Mouse (Mus musculus): ENCODE data around the gene Tmem230. TPM values are rescaled to one million over a fixed set of nuclear protein-coding genes. Genes with fewer than 3 reads are reported as not detected.
"Not testable (repeated sequence)": the region's sequence is repeated elsewhere in the genome, so short reads cannot be mapped to it uniquely, and the experiment has no call there.

Gene Tmem230
- polyA plus RNA-seq, 1 experiment = 34.9 TPM

DNA sequence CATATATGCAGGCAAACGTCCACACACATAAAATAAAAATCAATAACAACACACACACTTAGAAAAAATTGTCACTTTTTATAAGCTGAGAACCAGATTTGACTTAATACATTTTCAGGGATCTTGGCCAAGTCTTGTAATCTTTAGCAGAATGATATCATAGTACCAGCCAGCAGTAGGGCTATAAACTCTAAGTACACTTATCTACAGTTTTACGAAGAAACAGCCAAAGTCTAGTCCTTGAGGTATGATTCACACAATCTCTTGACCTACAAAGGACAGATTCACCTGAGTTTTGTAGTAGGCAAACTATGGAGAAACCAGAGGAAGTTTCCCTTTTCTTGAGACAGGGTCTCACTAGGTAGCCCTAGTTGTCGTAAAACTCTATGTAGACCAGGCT lies 8.2 kb downstream of the Tmem230 start:
- WGBS = 42% methylated on average over 3 of the region's 3 CpGs
- DNase-seq (ENCODE audit: low read depth, low spot score) = not testable (repeated sequence)

DNA sequence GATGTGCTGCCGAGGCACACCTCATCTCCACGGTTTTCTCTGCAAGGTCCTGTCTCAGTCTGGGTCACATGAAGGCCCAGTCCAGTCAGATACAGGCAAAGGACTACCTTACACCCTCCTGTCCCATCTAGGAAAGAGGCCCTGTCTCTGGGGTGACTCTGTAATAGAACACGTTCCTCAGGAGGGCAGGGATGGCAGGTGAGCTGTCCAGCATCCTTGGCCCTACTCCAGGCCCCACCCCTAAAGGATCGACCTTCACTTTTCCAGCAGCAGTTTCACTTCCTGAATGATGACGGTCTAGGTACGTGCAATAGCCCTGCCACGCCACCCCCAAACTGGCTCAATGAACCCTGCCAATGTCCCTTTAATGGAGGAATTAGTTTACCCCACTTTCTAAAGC lies 11.6 kb downstream of the Tmem230 start:
- 27% methylated on average over 7 of the region's 7 CpGs for WGBS
- DNase-seq (ENCODE audit: low read depth, low spot score) = no peak

DNA sequence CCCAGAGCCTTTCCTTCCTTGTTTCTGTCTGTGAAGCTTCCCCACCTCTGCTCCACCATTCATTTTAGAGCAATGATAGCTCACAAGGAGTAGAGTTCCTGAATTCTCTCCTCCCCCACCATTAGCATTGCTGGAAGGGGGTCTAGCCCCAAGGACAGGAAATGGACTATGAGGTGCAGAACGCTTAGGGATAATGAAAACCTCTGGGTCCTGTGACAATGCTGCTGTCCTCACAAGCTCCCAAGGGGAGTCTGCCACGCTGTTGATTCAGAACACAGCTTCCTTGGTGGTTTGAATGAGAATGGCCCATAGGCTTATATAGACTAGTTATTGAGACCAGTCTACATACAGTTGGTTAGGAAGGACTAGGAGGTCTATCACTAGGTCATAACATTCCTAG lies 12.3 kb downstream of the Tmem230 start:
- no peak for DNase-seq (ENCODE audit: low read depth, low spot score)
- 65% methylated on average over 2 of the region's 2 CpGs for WGBS

DNA sequence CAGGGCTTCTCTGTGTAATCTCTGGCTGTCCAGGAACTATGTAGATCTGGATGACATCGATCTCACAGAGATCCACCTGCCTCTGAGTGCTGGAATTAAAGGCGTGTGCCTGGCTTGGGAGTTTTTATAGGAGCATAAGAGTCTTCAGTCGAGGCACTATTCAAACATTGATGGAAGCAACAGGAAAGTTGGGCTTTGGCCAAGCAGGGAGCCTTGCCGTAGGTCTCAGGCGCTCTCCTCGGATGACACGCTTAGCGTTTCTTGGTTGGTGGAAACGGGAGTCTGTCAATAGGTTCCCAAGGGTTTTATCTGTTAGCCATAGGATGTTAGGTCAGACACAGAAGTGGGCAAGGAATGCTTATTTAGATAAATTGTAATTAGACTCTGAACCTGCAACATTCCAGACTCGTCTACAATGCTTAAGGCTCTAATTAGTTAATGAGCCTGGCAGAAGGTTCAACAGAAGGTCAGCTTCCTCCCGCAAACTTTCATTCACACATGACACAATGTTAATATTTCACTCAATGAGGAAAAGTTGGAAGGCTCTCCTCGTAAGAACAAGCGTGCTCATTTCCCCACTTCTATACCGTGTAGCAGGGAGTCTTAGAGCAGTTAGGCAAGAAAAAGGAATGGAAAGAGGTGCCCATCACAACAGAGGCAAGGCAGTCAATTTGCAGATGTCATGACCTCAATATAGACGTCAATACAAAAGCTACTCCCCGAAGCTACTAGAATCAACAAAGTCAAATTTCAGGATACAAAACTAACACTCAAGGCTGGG lies 13.4 kb downstream of the Tmem230 start:
- DNase-seq (ENCODE audit: low read depth, low spot score) = no peak
- 23% methylated on average over 16 of the region's 16 CpGs for WGBS

DNA sequence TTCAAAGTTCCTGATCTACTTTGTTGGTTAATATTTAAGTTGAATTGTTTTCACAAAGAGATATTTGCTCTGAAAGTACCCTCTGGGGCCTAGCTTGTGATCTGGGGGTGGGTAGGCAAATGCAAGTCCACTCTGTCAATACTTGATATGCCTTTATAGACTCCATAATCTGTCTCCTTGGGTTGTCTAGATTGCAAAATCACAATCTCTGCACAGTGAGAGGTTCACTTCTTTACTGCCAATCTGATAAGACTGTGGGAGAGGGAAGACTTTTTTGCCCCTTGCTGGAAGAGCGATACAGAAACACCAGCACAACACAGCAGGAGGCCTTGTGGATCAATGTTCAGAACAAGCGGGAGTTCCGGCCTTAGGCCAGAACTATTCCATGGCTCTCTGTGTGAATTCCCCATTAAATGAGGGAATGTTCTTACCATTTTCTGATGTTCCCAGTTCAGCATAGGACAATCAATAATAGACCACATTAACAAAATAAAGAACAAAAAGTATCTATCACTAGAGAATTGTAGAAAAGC lies 15.1 kb downstream of the Tmem230 start:
- no peak for DNase-seq (ENCODE audit: low read depth, low spot score)
- 86% methylated on average over 3 of the region's 3 CpGs for WGBS

DNA sequence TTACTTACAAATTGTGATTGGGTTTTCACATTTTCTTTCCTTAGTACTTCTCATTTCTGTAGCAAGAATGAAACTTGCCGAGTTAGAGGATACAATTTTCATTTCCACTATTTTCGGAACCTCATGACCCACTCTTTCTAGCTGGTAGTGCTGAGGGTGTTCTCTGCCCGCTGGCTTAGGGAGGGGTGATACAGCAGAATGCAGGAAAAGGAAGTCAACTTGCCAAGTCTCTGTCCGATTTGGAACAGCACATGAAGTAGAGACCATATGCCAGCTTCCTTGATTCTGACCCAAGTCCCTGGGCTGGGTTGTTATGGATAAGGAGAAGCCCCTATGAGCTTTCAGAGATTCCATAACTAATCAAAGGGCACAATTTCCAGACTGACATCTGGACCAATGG lies 23.2 kb downstream of the Tmem230 start:
- WGBS = 83% methylated on average over 4 of the region's 4 CpGs
- no peak for DNase-seq (ENCODE audit: low read depth, low spot score)

DNA sequence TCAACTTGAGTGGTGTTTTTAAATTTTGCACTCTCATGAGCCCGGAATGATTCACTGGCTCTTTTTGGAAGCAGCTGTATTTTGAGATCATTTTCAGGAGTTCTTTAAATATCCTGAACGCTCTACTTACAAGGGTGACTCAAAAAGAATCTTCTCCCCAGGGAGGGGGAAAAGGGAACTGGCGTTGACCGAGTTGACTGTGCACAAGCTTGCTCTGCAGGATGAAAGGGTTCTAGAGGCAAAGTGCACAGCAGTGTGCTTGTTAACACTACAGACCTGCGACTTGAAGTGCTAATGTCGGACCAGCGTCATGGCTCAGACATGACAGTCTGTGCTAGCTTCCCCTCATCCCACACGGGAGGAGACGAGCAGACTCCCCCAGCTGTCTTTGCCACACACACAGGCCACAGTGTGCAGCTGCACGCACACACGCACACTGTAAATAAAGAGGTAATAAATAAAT lies 26.0 kb downstream of the Tmem230 start:
- WGBS = 66% methylated on average over 11 of the region's 11 CpGs
- no peak for DNase-seq (ENCODE audit: low read depth, low spot score)

DNA sequence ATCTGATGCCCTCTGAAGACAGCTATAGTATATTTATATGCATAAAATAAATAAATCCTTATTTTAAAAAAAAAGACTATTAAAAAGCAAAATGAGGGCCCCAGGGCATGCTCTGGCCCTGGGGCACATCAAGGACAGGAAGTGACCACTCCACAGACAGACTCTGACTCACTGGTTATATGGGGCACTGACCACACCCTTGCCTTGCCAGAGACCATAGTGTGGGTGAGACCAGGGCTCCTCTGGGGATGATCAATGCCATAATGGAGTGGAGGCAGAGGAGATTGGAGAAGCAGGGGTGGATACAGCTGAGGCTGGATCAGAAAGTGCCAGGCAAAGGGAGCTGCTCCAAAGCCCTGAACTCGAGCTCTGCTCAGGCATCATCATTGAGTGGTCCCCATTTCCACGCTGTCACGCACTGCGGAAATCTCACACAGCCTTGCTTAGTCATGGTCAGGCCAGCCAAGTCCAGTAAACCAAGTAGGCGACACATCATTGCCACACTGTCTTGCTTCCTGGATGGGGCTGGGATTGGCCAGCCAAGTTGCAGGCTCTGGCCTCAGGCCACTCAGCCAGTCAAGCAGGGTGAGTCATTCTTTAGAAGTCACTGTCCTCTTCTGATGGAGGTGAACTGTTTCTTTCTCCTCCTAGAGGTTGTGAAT lies 35.5 kb downstream of the Tmem230 start:
- DNase-seq (ENCODE audit: low read depth, low spot score) = no peak

DNA sequence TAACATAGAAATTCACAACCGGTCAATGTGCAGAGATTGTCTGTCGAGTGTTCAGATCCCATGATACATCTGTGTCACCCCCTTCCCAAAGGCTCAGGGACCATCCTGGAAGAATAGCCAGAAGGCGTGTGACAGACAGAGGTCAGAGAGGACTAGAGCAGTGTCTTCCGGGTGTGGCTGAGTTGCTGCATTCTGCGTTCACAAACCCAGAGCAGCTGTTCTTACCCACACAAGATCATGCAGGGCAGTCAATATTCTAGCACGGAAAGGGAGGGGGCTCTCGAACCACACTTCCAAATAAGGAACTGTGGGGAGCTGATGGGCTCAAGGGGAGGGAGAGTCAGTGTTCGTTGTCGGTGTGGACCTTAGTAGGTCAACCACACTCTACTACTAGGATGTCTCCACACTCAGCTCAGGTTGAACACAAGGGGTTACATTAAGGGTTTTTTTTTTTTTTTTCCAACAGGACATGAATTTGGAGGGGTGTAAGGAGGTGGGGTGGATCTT lies 36.7 kb downstream of the Tmem230 start:
- DNase-seq (ENCODE audit: low read depth, low spot score) = no peak
- WGBS = 75% methylated on average over 9 of the region's 9 CpGs

More for the DNA sequence above, 35.5 kb downstream of the Tmem230 start:
- WGBS = 49% methylated on average over 5 of the region's 5 CpGs

DNA sequence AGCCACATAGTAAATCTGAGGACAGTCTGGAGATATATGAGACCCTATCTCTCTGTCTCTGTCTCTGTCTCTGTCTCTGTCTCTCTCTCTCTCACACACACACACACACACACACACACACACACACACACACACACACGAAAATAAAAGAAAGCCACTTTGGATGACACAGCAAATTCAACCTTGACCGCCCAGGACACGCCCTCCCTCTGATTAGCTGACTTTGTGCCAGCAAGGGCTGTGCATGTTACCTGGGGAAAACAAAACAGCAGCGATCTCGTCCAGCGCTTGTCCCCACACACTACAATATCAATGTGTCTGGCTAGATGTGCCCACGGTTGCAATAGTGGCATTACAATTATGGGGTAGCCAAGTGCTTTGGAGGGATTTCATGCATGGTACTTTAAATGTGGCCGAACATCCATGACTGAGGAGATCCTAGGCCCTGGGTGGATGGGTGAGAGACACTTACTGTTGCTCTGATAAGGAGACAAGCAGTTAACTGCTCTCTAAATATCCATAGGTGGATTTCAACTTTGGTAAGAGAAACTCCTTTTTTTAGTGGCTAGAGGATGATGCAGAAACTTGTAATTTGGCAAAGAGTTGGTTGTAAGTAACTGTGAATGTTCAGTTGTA lies 39.2 kb downstream of the Tmem230 start:
- 42% methylated on average over 8 of the region's 8 CpGs for WGBS
- DNase-seq (ENCODE audit: low read depth, low spot score) = no peak

DNA sequence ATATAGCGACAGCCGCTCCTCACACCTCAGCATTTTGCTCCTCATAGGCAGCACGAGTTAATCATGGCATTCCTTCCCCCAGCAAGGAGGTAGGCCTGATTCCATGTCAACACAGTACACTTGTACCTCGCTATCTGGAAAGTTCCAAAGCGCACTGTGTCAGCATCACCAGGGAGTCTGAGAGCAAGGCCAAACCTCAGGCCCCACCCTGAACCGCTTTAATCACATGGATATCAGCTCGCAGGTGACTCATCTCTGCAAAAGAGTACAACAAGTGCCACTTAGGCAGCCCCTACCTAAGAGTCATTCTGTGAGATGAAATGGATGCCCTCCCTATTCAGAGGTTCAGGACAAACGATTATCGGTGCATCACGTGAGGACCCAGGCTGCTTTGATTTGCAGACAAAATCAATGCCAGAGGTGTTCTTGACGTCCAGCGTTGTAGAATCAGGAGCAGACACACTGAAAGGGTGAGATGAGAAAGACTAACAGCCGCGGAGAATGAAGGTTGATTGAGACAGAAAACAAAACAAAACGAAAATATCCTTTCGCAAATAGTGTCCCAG lies 41.2 kb downstream of the Tmem230 start:
- 73% methylated on average over 16 of the region's 16 CpGs for WGBS
- no peak for DNase-seq (ENCODE audit: low read depth, low spot score)

DNA sequence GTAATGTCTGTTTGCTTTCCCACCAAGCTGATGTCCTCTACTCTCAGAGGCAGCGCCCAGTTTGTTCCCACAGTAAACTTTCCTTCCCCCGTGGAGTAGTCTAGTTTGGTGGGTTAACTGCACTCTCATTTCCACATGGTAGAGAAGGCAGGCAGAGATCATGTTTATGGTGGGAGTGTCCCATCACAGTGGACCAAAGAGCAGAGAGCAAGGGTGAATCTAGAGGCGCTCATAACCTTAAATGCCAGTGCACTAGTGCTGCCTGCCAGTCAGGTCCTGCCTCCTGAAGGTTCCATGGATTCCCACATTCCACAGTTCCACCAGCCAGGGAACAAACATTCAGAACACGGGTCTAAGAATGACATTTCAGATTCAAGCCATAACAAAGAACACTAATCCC lies 42.1 kb downstream of the Tmem230 start:
- 30% methylated on average over 4 of the region's 4 CpGs for WGBS
- no peak for DNase-seq (ENCODE audit: low read depth, low spot score)

DNA sequence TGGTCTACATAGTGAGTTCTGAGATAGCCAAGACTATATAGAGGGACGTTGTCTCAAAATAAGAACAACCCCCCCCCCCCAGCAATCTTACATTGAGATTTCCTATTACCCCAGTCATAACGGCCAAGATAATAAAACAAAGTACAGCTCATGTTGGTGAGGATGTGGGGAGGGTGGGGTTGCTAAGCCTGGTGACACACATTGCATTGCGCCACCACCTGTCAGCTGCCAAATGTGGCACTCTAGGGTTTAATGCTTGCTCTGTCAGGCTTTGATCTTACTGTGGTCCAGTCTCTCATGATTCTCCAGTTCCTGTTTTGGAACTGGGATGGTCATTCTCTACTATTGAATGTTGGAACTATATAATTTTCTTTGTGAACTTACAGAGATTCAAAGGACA lies 43.8 kb downstream of the Tmem230 start:
- WGBS = 21% methylated on average over 3 of the region's 3 CpGs
- DNase-seq (ENCODE audit: low read depth, low spot score) = peak; percentile 78

DNA sequence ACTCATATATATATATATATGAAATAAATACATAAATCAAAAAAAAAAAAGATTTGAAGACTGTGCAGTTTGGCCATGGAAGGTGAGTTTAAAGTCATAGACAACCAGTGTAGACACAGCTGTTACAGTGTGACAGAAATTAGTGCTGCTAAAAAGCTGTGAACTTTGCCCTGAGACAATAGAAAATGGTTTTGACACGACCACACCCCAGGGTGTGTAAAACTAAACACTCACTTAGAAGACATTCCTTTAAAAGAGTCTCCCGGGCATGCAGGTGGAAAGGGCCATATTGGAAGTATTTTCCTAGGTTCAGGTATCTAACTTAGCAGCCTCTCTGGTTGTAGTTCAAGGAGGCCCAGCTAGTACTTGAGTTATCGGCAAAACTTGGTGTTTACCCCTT lies 44.4 kb downstream of the Tmem230 start:
- 35% methylated on average over 3 of the region's 3 CpGs for WGBS
- DNase-seq (ENCODE audit: low read depth, low spot score) = peak; percentile 69

DNA sequence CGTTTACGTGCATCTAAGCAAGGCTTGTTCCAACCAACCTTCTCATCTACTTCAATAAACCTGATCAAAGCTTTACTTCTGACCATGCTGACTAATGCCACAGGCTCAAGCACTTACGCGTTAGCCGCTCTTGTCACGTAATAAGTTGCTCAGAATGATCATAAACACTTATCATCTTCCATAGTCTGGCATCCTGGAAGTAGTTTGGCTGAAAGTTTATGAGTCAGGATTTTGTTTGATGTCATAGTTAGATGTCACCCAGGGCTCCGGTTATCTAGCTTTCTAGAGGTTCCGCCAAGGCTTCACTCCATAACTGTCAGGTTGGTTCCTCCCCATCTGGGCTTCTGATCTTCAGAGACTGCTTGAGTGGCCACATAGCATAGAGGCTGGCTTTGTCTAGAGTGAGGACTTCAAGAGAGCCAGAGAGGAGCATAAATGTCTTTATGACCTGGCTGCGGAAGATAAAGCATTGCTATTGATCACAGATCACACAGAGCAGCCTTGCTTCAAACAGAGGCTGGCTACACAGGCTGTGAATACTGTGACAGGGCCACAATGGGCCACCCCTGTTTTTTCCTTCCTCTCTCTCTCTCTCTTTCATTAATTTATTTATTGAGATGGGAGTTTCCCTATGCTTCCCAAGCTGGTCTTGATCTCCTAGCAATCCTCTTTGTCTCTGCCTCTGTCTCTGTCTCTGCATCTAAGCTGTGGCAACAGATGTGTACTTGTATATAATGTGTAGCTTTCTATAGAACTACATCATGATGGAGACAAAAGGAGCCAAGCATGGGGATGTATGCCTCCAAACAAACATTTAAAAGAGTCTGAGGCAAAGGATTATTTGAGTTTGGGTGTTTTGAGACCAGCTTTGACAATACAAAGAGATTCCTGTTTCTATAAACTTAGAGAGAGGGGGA lies 49.3 kb downstream of the Tmem230 start:
- WGBS = 38% methylated on average over 9 of the region's 9 CpGs
- no peak for DNase-seq (ENCODE audit: low read depth, low spot score)

DNA sequence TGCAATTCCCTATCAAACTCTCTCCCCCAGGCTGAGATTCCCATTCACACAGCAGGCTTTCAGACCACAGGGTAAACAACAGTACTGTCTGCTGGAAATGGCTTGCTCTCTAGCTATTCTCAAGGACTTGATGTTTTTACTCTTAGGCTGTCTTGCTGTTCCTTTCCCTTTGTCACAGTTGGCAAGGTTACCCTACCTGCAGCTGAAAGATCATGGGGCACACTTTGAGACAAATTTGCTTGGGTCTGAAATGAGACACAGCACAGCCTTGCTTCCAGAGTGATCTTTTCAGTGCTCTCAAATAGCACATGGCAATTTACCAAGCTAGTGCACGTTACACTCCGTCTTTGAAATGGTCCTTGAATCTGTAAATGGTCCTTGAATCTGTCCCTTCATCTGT lies 52.0 kb downstream of the Tmem230 start:
- DNase-seq (ENCODE audit: low read depth, low spot score) = no peak
- 88% methylated on average over 2 of the region's 2 CpGs for WGBS

DNA sequence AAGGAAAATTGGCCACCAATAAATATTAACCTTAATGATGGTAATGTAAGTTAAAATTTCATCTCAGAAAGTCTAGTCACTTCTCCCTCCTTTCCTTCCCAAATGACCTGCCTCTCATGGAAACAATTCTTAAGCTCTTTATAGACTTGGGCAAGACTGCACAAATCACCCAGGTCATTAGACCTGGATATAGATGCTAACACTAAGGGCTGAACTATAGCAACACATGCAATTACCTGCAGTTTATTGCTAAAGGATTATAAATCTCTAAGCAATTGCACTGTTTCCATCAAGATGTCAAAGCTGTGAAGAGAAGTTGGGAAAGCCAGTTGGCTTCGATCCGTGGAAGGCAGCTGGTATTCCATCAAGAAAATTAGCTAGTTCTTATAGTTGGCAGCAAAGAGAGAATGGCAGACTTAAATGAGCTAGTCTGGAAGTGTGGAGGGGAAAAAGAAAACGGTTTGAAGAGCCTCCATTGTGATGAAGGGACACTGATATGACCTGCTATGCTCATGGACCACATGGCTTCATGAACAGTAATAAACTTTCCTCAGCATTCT lies 56.9 kb downstream of the Tmem230 start:
- 28% methylated on average over 3 of the region's 3 CpGs for WGBS

More for the DNA sequence above, 56.9 kb downstream of the Tmem230 start:
- no peak for DNase-seq (ENCODE audit: low read depth, low spot score)

Measured in large intestine, adult 2 months (tissue).